In genomic region chr17:56999968-57000609, GRCm38 (mm10) we compare ENCODE assay signal across 36 mouse cellular contexts. TPM values are rescaled to one million over a fixed set of nuclear protein-coding genes. Genes with fewer than 3 reads are reported as not detected.
A peak's percentile ranks its signal among the peaks of the same experiment; 100 is the strongest.
DNase-seq lines count a peak whose midpoint lies in the region; ATAC-seq and TF ChIP-seq lines count a peak whose summit lies in the region.
"Had no signal": no experiment of that assay in that cellular context is flagged by ENCODE, and none has a peak within 500 bp of the region (broad histone marks: within the 10 kb centered on the region; RNA-seq: fewer than 3 reads in every experiment).

Gene Pspn (minus strand): TSS chr17:57000018.

- peaks cover 66% of the 10 kb centered on the region for H3K36me3 ChIP-seq in heart, embryonic 14.5 days (ENCODE audit: control insufficient read depth, insufficient read depth, low read length)
- H3K36me3 ChIP-seq in G1E (replicated peaks): peaks cover 85% of the 10 kb centered on the region

- H3K9ac ChIP-seq in heart, embryonic 14.5 days (ENCODE audit: low read length): peak within 1 kb of the TSS; percentile 67
- H3K9ac ChIP-seq: embryonic facial prominence, embryonic 12.5 days; limb, embryonic 15.5 days; liver, embryonic 13.5 days; midbrain, embryonic 15.5 days had no signal

- intact Hi-C loops in heart, postnatal 25 days (cut with DNase I): loop anchor here (5.0 kb wide), 3 partner anchors 97 to 332 kb away; no protein-coding TSS in a partner anchor

- no peak for ATAC-seq in heart, embryonic 14.5 days (ENCODE audit: insufficient number of reproducible peaks, insufficient read depth, low FRiP score, low read depth)
- ATAC-seq in G1E (ENCODE audit: extremely low read depth, insufficient number of reproducible peaks, low FRiP score, poor library complexity, severe bottlenecking): no peak
- ATAC-seq: forebrain, embryonic 14.5 days; hindbrain, embryonic 16.5 days; lung, postnatal 0 days; midbrain, embryonic 15.5 days; Patski had no signal

- H3K4me2 ChIP-seq in heart, embryonic 14.5 days (ENCODE audit: low read length): no peak within 1 kb of the TSS
- H3K4me2 ChIP-seq: embryonic facial prominence, embryonic 12.5 days; liver, embryonic 13.5 days; midbrain, embryonic 15.5 days; neural tube, embryonic 12.5 days had no signal

- no peaks in the 10 kb centered on the region for H3K27me3 ChIP-seq in heart, embryonic 14.5 days (ENCODE audit: control insufficient read depth, insufficient read depth, low read length)
- H3K27me3 ChIP-seq in G1E (ENCODE audit: insufficient read depth, low read length): no peaks in the 10 kb centered on the region
- H3K27me3 ChIP-seq: embryonic facial prominence, embryonic 12.5 days; limb, embryonic 15.5 days; liver, embryonic 13.5 days; midbrain, embryonic 15.5 days; neural tube, embryonic 12.5 days; Patski had no signal

- H3K4me3 ChIP-seq in heart, embryonic 14.5 days (ENCODE audit: control insufficient read depth in 1 of 2, insufficient read depth in 1 of 2, low read depth in 1 of 2, low read length in 2 of 2): no peak within 1 kb of the TSS
- 0 out of 2 replicates have a peak within 1 kb of the TSS, but pooled peaks have one; percentile 8 for H3K4me3 ChIP-seq in G1E (ENCODE audit: low read depth, low read length)
- H3K4me3 ChIP-seq: embryonic facial prominence, embryonic 12.5 days; limb, embryonic 15.5 days; midbrain, embryonic 15.5 days; neural tube, embryonic 12.5 days had no signal

- H3K27ac ChIP-seq in heart, embryonic 14.5 days (replicated peaks in 1 of 2; ENCODE audit: control insufficient read depth in 1 of 2, insufficient read depth in 1 of 2, low read depth in 2 of 2, low read length in 2 of 2): peak within 1 kb of the TSS; percentile 73 to 79
- H3K27ac ChIP-seq: embryonic facial prominence, embryonic 12.5 days; kidney, postnatal 0 days; limb, embryonic 10.5 days; limb, embryonic 15.5 days; liver, embryonic 13.5 days; midbrain, embryonic 15.5 days; neural tube, embryonic 12.5 days had no signal

- 79% methylated on average over 9 of the region's 9 CpGs for WGBS in heart, embryonic 14.5 days

- no peaks in the 10 kb centered on the region for H3K9me3 ChIP-seq in heart, embryonic 14.5 days (ENCODE audit: control insufficient read depth, low read length)
- peaks cover 3% of the 10 kb centered on the region; the same call in 1 of the 2 replicates for H3K9me3 ChIP-seq in G1E (replicated peaks)
- H3K9me3 ChIP-seq: embryonic facial prominence, embryonic 12.5 days; limb, embryonic 10.5 days; limb, embryonic 15.5 days; liver, embryonic 13.5 days; midbrain, embryonic 15.5 days; neural tube, embryonic 12.5 days had no signal

- H3K4me1 ChIP-seq in heart, embryonic 14.5 days (ENCODE audit: control insufficient read depth in 2 of 2, insufficient read depth in 2 of 2, low read length in 2 of 2): peaks cover 26 to 29% of the 10 kb centered on the region in 2 experiments
- peaks cover 64% of the 10 kb centered on the region for H3K4me1 ChIP-seq in G1E (ENCODE audit: insufficient read depth, low read depth, low read length)

- DNase-seq in adrenal gland, postnatal 10 days: peak; percentile 47
- no peak for DNase-seq in adrenal gland, postnatal 25 days
- peak; percentile 90 for DNase-seq in heart, adult 11 months
- no peak for DNase-seq in heart, postnatal 25 days (ENCODE audit: low spot score)
- no peak for DNase-seq in heart, postnatal 4 days
- DNase-seq in G1E (ENCODE audit: low spot score): no peak
- DNase-seq in lung, postnatal 10 days: no peak
- DNase-seq: cerebellum, adult 2 months; embryo, embryonic 11 days; gastrocnemius, postnatal 25 days; kidney, adult 18-20 months; layer of hippocampus, adult 9-11 months; liver, embryonic 13.5 days; lung, adult 18-20 months; right cerebral cortex, adult 18-20 months; spleen, adult 18-20 months; thymus, postnatal 14 days had no signal

- TF ChIP-seq CTCF in G1E (IDR thresholded peaks at IDR 0.05; ENCODE audit: low read depth, low read length): no peak

RNA-seq across cellular contexts. Expression of gene Pspn, which starts in this region (rescaled TPM):
- under 1 TPM; 0.87 to 0.97 TPM for total RNA-seq in adrenal gland, postnatal 10 days (2021)
- total RNA-seq in adrenal gland, postnatal 25 days (2021): 0.76 and 2.3 TPM in 2 replicates
- not detected for total RNA-seq in heart, postnatal 25 days (2021)
- not detected in 2 replicates for polyA plus RNA-seq in heart, embryonic 14.5 days (2014; fragmentation: Nextera tagmentation; extraction: Ambion mirVana)
- total RNA-seq in heart, postnatal 4 days (2021): not detected
- total RNA-seq in G1E (2014; fragmentation: Nextera tagmentation) (not detected in 2 replicates), G1E (2017) (not detected in 2 replicates)
- polyA plus RNA-seq in G1E (2012): not detected in 2 replicates
- total RNA-seq: gastrocnemius, adult 18-20 months; gastrocnemius, postnatal 25 days; heart, adult 18-20 months; left cerebral cortex, postnatal 10 days; MEL had no signal
- polyA plus RNA-seq: cerebellum, adult 2 months; embryonic facial prominence, embryonic 12.5 days; hindbrain, embryonic 11.5 days; hindbrain, embryonic 16.5 days; intestine, embryonic 14.5 days; limb, embryonic 10.5 days; limb, embryonic 15.5 days; neural tube, embryonic 12.5 days; stomach, embryonic 16.5 days; urinary bladder, adult 2 months had no signal

Comparison
In these comparisons a context has a peak if more than half of its experiments do, and no peak if none do; other contexts are left out.
1. Peak in DNase-seq in adrenal gland, postnatal 10 days; RNA of the gene not detected or under 1 TPM.